Mouse (Mus musculus) cerebellum, adult 2 months (tissue): Measurements from ENCODE around the gene Tcf15. TPM values are rescaled to one million over a fixed set of nuclear protein-coding genes. Genes with fewer than 3 reads are reported as not detected.

Experiments used
- DNase-seq, 2 experiments: peaks; one replicate each; pipeline ENCODE4 v3.0.0; 2021
- H3K27ac ChIP-seq: fragments of 200-500 bp; 2 replicates; pipeline ENCODE4 v1.5.1; 2012; ENCODE audit warnings: low read length, control low read depth, inconsistent platforms; ENCODE audit not compliant: insufficient read depth
- H3K27me3 ChIP-seq: fragments of 200-500 bp; 2 replicates; pipeline ENCODE4 v1.6.1; 2012; ENCODE audit warnings: inconsistent platforms, mild to moderate bottlenecking, low read length, moderate library complexity; ENCODE audit not compliant: control insufficient read depth, insufficient read depth
- H3K4me1 ChIP-seq: fragments of 200-500 bp; 2 replicates; pipeline ENCODE4 v1.6.1; 2011; ENCODE audit warnings: low read length; ENCODE audit not compliant: control insufficient read depth, insufficient read depth
- H3K4me3 ChIP-seq: fragments of 200-500 bp; replicated peaks from 2 replicates; pipeline ENCODE3; 2011; ENCODE audit warnings: mild to moderate bottlenecking, low read depth, low read length, control low read depth; ENCODE audit not compliant: insufficient read depth
- CTCF ChIP-seq: fragments of 200-500 bp; IDR thresholded peaks from 2 replicates; pipeline ENCODE4 v1.5.1; 2011; ENCODE audit warnings: low read depth, mild to moderate bottlenecking, control low read depth, low read length, moderate library complexity, borderline replicate concordance; ENCODE audit not compliant: insufficient read depth
- POLR2A ChIP-seq: fragments of 200-500 bp; IDR thresholded peaks from 2 replicates; pipeline ENCODE4 v1.6.1; 2011; ENCODE audit warnings: low read length, control low read depth, borderline replicate concordance; ENCODE audit not compliant: insufficient read depth
- WGBS: fragments of 180-500 bp; shearing (Covaris S2); methylation state at CpG from one replicate; pipeline ENCODE4 v1.1.7; 2018; 5-methylcytosine and 5-hydroxymethylcytosine counted together
- polyA plus RNA-seq: library from polyadenylated mRNA; depleted of rRNA; stranded (reverse); fragments of >200 nt; gene quantifications from 2 replicates; pipeline ENCODE4 v1.2.3, GENCODE M21; 2012

Tcf15 gene
- polyA plus RNA-seq, 1 experiment = 2.6 TPM

- no peak for DNase-seq
- no peaks in the 10 kb centered on the region for H3K27me3 ChIP-seq
- no peaks in the 10 kb centered on the region for H3K4me1 ChIP-seq
- no peak overlapping the region for H3K4me3 ChIP-seq
- TF ChIP-seq CTCF = no peak
- TF ChIP-seq POLR2A = no peak
- 90% methylated on average over 6 of the region's 6 CpGs for WGBS
- no peak overlapping the region for H3K27ac ChIP-seq
Observed at GRCm38 (mm10) chr2:152156471-152156870, 13.1 kb downstream of the Tcf15 start.

- Histone ChIP-seq H3K27me3 (no peaks in the 10 kb centered on the region), H3K4me1 (no peaks in the 10 kb centered on the region), H3K4me3 (no peak overlapping the region), H3K27ac (no peak overlapping the region)
- TF ChIP-seq POLR2A = no peak
- TF ChIP-seq CTCF = no peak
- 97% methylated on average over 1 of the region's 1 CpGs for WGBS
- no peak for DNase-seq
Observed at GRCm38 (mm10) chr2:152159487-152159886, 16.1 kb downstream of the Tcf15 start.

- Histone ChIP-seq H3K4me3 (no peak overlapping the region), H3K4me1 (no peaks in the 10 kb centered on the region), H3K27me3 (no peaks in the 10 kb centered on the region), H3K27ac (no peak overlapping the region)
- 86% methylated on average over 6 of the region's 6 CpGs for WGBS
- no peak for DNase-seq
- TF ChIP-seq CTCF (no peak), POLR2A (no peak)
Observed at GRCm38 (mm10) chr2:152166257-152166656, 22.9 kb downstream of the Tcf15 start.

GRCm38 (mm10) chr2:152167851-152168290 lies 24.5 kb downstream of the Tcf15 start:
- H3K27ac ChIP-seq = no peak overlapping the region
- WGBS = 20% methylated on average over 8 of the region's 8 CpGs
- DNase-seq = no peak
- no peaks in the 10 kb centered on the region for H3K4me1 ChIP-seq
- no peak overlapping the region for H3K4me3 ChIP-seq
- no peaks in the 10 kb centered on the region for H3K27me3 ChIP-seq
- TF ChIP-seq POLR2A = no peak

GRCm38 (mm10) chr2:152169377-152169776 lies 26.0 kb downstream of the Tcf15 start:
- Histone ChIP-seq H3K27ac (no peak overlapping the region), H3K4me3 (no peak overlapping the region), H3K27me3 (no peaks in the 10 kb centered on the region), H3K4me1 (no peaks in the 10 kb centered on the region)
- 100% methylated on average over 1 of the region's 1 CpGs for WGBS
- DNase-seq = no peak
- no peak for TF ChIP-seq CTCF
- TF ChIP-seq POLR2A = no peak

GRCm38 (mm10) chr2:152174861-152175260 lies 31.5 kb downstream of the Tcf15 start:
- Histone ChIP-seq H3K4me3 (no peak overlapping the region), H3K27ac (no peak overlapping the region), H3K27me3 (peaks cover 2% of the 10 kb centered on the region; the same call in 1 of the 2 replicates), H3K4me1 (no peaks in the 10 kb centered on the region)
- no peak for DNase-seq
- WGBS = 92% methylated on average over 3 of the region's 3 CpGs
- no peak for TF ChIP-seq POLR2A
- no peak for TF ChIP-seq CTCF

- no peak for DNase-seq
- 59% methylated on average over 6 of the region's 6 CpGs for WGBS
- H3K4me3 ChIP-seq = no peak overlapping the region
- H3K27ac ChIP-seq = no peak overlapping the region
- TF ChIP-seq CTCF (no peak), POLR2A (no peak)
- H3K27me3 ChIP-seq = peaks cover 2% of the 10 kb centered on the region; the same call in 1 of the 2 replicates
- no peaks in the 10 kb centered on the region for H3K4me1 ChIP-seq
Observed at GRCm38 (mm10) chr2:152176659-152177058, 33.3 kb downstream of the Tcf15 start.

- Histone ChIP-seq H3K27ac (no peak overlapping the region), H3K27me3 (peaks cover 2% of the 10 kb centered on the region; the same call in 1 of the 2 replicates), H3K4me3 (no peak overlapping the region), H3K4me1 (no peaks in the 10 kb centered on the region)
- TF ChIP-seq POLR2A = no peak
- TF ChIP-seq CTCF = no peak
- no peak for DNase-seq
- WGBS = 29% methylated on average over 24 of the region's 24 CpGs
Observed at GRCm38 (mm10) chr2:152177162-152177805, 33.9 kb downstream of the Tcf15 start.

GRCm38 (mm10) chr2:152177806-152178170 lies 34.4 kb downstream of the Tcf15 start:
- peaks cover 2% of the 10 kb centered on the region; the same call in 1 of the 2 replicates for H3K27me3 ChIP-seq
- no peak for TF ChIP-seq CTCF
- TF ChIP-seq POLR2A = no peak
- no peaks in the 10 kb centered on the region for H3K4me1 ChIP-seq
- DNase-seq = no peak
- H3K27ac ChIP-seq = no peak overlapping the region
- no peak overlapping the region for H3K4me3 ChIP-seq
- WGBS = 80% methylated on average over 6 of the region's 6 CpGs
